ENCODE assay signal across 15 mouse cellular contexts in genomic region chrX:139392777-139393176, GRCm38 (mm10). TPM values are rescaled to one million over a fixed set of nuclear protein-coding genes. Genes with fewer than 3 reads are reported as not detected.
DNase-seq lines count a peak whose midpoint lies in the region; ATAC-seq and TF ChIP-seq lines count a peak whose summit lies in the region.
"Had no signal": no experiment of that assay in that cellular context is flagged by ENCODE, and none has a peak within 500 bp of the region (broad histone marks: within the 10 kb centered on the region; RNA-seq: fewer than 3 reads in every experiment).

No protein-coding gene starts in this region.

- no peaks in the 10 kb centered on the region for H3K36me3 ChIP-seq in forebrain, embryonic 14.5 days (ENCODE audit: control insufficient read depth, insufficient read depth, low read length)
- H3K36me3 ChIP-seq in forebrain, embryonic 10.5 days (replicated peaks) = no peaks in the 10 kb centered on the region

- intact Hi-C loops in gastrocnemius, adult 2 months (cut with DNase I) = no loop called here

- H3K9ac ChIP-seq in forebrain, embryonic 14.5 days (ENCODE audit: low read length) = no peak overlapping the region

- 61% methylated on average over 3 of the region's 3 CpGs for WGBS in forebrain, embryonic 14.5 days
- 80% methylated on average over 3 of the region's 3 CpGs for WGBS in forebrain, embryonic 10.5 days

- no peaks in the 10 kb centered on the region for H3K27me3 ChIP-seq in forebrain, embryonic 14.5 days (replicated peaks; ENCODE audit: control insufficient read depth, insufficient read depth, low read length)
- H3K27me3 ChIP-seq in forebrain, embryonic 10.5 days (ENCODE audit: poor library complexity, severe bottlenecking) = peaks cover 24% of the 10 kb centered on the region

- H3K9me3 ChIP-seq in forebrain, embryonic 14.5 days (replicated peaks; ENCODE audit: control insufficient read depth, low read length) = no peaks in the 10 kb centered on the region
- H3K9me3 ChIP-seq in forebrain, embryonic 10.5 days = no peaks in the 10 kb centered on the region

- peak; percentile 60; the same call in 1 of the 2 replicates for ATAC-seq in forebrain, embryonic 14.5 days
- ATAC-seq in CD4-positive, CD25-positive, alpha-beta regulatory T cell, adult 4 months = no peak

- no peak overlapping the region for H3K27ac ChIP-seq in forebrain, embryonic 14.5 days (ENCODE audit: low read depth, low read length)
- H3K27ac ChIP-seq in forebrain, embryonic 10.5 days = no peak overlapping the region
- no peak overlapping the region for H3K27ac ChIP-seq in gastrocnemius, adult 2 months

- no peak overlapping the region for H3K4me2 ChIP-seq in forebrain, embryonic 14.5 days (ENCODE audit: low read length)

- DNase-seq in forebrain, embryonic 14.5 days (ENCODE audit: low spot score) = peak; percentile 34
- no peak for DNase-seq in forebrain, embryonic 10.5 days (ENCODE audit: extremely low spot score, low spot score)
- peak; percentile 57 for DNase-seq in right cerebral cortex, adult 18-20 months
- no peak for DNase-seq in right cerebral cortex, postnatal 14 days
- DNase-seq in left cerebral cortex, adult 9 months (ENCODE audit: low spot score in 2 of 2) = peak; percentile 21 to 36
- no peak for DNase-seq in gastrocnemius, adult 2 months
- DNase-seq in lung, postnatal 10 days = no peak
- DNase-seq: cerebellum, postnatal 36 days; heart, adult 11 months; heart, postnatal 4 days; kidney, postnatal 14 days; lung, postnatal 4 days had no signal

- H3K4me3 ChIP-seq in forebrain, embryonic 14.5 days (ENCODE audit: low read depth, low read length) = no peak overlapping the region
- H3K4me3 ChIP-seq in forebrain, embryonic 10.5 days = no peak overlapping the region
- H3K4me3 ChIP-seq in gastrocnemius, adult 2 months = no peak overlapping the region

- no peaks in the 10 kb centered on the region for H3K4me1 ChIP-seq in forebrain, embryonic 14.5 days (ENCODE audit: control insufficient read depth, insufficient read depth, low read length)
- H3K4me1 ChIP-seq in forebrain, embryonic 10.5 days = no peaks in the 10 kb centered on the region

- no peak for TF ChIP-seq CTCF in gastrocnemius, adult 2 months (IDR thresholded peaks at IDR 0.05)

RNA-seq across cellular contexts. Expression of gene Trap1a, which starts 59.3 kb away (rescaled TPM):
- polyA plus RNA-seq in forebrain, embryonic 14.5 days (2014; fragmentation: Nextera tagmentation; extraction: Ambion mirVana) = not detected in 2 replicates
- polyA plus RNA-seq in forebrain, embryonic 10.5 days (2016; fragmentation: Nextera tagmentation; extraction: Ambion mirVana) = not detected in 2 replicates
- not detected for polyA plus RNA-seq in CD4-positive, CD25-positive, alpha-beta regulatory T cell, adult 4 months (2017; shearing (Covaris generic))
- not detected for total RNA-seq in gastrocnemius, adult 2 months (2021)
- total RNA-seq: heart, postnatal 4 days; liver, adult 2 months had no signal
- polyA plus RNA-seq: liver, adult 2 months; thymus, postnatal 0 days had no signal

Comparison
In these comparisons a context has a peak if more than half of its experiments do, and no peak if none do; other contexts are left out.
1. DNase-seq: peak in forebrain, embryonic 14.5 days (single experiment), right cerebral cortex, adult 18-20 months (single experiment) and left cerebral cortex, adult 9 months (2 of 2); none in forebrain, embryonic 10.5 days (single experiment), right cerebral cortex, postnatal 14 days (single experiment), gastrocnemius, adult 2 months (single experiment) and lung, postnatal 10 days (single experiment).